Mouse (Mus musculus): ENCODE measurements around the gene Gap43. TPM values are rescaled to one million over a fixed set of nuclear protein-coding genes. Genes with fewer than 3 reads are reported as not detected.

The Gap43 gene
- polyA plus RNA-seq, 1 experiment from 2014 or later, result 4.0 TPM

DNA sequence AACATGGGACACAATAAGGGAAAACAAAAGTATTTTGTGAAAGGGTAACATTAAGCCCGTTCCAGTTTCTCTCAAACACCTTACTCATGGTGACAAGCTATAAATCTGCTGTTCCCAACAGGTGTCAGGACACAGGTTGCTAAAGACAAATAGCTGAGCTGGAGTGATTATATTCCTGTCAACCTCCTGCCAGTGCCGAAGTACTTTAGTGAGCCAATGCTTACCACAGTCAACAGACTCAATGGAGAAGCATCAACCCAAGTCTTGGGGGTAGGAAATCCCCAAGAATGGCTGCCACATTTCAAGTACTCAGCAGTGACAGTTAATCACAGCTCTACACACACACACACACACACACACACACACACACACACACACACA, 70.9 kb downstream of the Gap43 start:
- H3K27ac ChIP-seq, result no peak overlapping the region
- H3K9ac ChIP-seq (ENCODE audit: low read depth, low read length), result no peak overlapping the region
- no peaks in the 10 kb centered on the region for H3K9me3 ChIP-seq (replicated peaks; ENCODE audit: low read length)
- no peaks in the 10 kb centered on the region for H3K4me1 ChIP-seq (replicated peaks; ENCODE audit: insufficient read depth, low read length)
- H3K4me3 ChIP-seq (replicated peaks; ENCODE audit: low read depth, low read length), result no peak overlapping the region
- ATAC-seq (replicated peaks; ENCODE audit: low FRiP score, low read depth) (no peak), DNase-seq (ENCODE audit: low spot score) (no peak)
- H3K27me3 ChIP-seq (ENCODE audit: insufficient read depth, low read length), result no peaks in the 10 kb centered on the region
- H3K36me3 ChIP-seq (ENCODE audit: insufficient read depth, low read length), result no peaks in the 10 kb centered on the region
- TF ChIP-seq CTCF (IDR thresholded peaks at IDR 0.05; ENCODE audit: low read depth), result no peak
- WGBS, result 34% methylated on average over 2 of the region's 2 CpGs
- H3K4me2 ChIP-seq (ENCODE audit: low read length), result no peak overlapping the region

- TF ChIP-seq CTCF (IDR thresholded peaks at IDR 0.05; ENCODE audit: low read depth), result no peak
- Histone ChIP-seq H3K27ac (no peak overlapping the region), H3K27me3 (ENCODE audit: insufficient read depth, low read length) (no peaks in the 10 kb centered on the region), H3K9ac (ENCODE audit: low read depth, low read length) (no peak overlapping the region), H3K4me2 (ENCODE audit: low read length) (no peak overlapping the region), H3K9me3 (replicated peaks; ENCODE audit: low read length) (no peaks in the 10 kb centered on the region), H3K4me1 (replicated peaks; ENCODE audit: insufficient read depth, low read length) (no peaks in the 10 kb centered on the region), H3K4me3 (replicated peaks; ENCODE audit: low read depth, low read length) (no peak overlapping the region), H3K36me3 (ENCODE audit: insufficient read depth, low read length) (no peaks in the 10 kb centered on the region)
- DNase-seq (ENCODE audit: low spot score) (peak; percentile 38), ATAC-seq (replicated peaks; ENCODE audit: low FRiP score, low read depth) (no peak)
- 43% methylated on average over 2 of the region's 2 CpGs for WGBS
These were observed 71.4 kb downstream of the Gap43 start for GRCm38 (mm10) chr16:42268843-42269586.

GRCm38 (mm10) chr16:42265185-42265584, 75.3 kb downstream of the Gap43 start:
- Histone ChIP-seq H3K4me2 (ENCODE audit: low read length) (no peak overlapping the region), H3K36me3 (ENCODE audit: insufficient read depth, low read length) (no peaks in the 10 kb centered on the region), H3K27me3 (ENCODE audit: insufficient read depth, low read length) (no peaks in the 10 kb centered on the region), H3K4me1 (replicated peaks; ENCODE audit: insufficient read depth, low read length) (no peaks in the 10 kb centered on the region), H3K9me3 (replicated peaks; ENCODE audit: low read length) (no peaks in the 10 kb centered on the region), H3K9ac (ENCODE audit: low read depth, low read length) (no peak overlapping the region), H3K27ac (no peak overlapping the region), H3K4me3 (replicated peaks; ENCODE audit: low read depth, low read length) (no peak overlapping the region)
- WGBS, result 81% methylated on average over 3 of the region's 3 CpGs
- no peak for DNase-seq (ENCODE audit: low spot score)
- no peak for ATAC-seq (replicated peaks; ENCODE audit: low FRiP score, low read depth)
- no peak for TF ChIP-seq CTCF (IDR thresholded peaks at IDR 0.05; ENCODE audit: low read depth)

GRCm38 (mm10) chr16:42262935-42263542, 77.4 kb downstream of the Gap43 start:
- no peak overlapping the region for H3K9ac ChIP-seq (ENCODE audit: low read depth, low read length)
- no peaks in the 10 kb centered on the region for H3K36me3 ChIP-seq (ENCODE audit: insufficient read depth, low read length)
- no peaks in the 10 kb centered on the region for H3K4me1 ChIP-seq (replicated peaks; ENCODE audit: insufficient read depth, low read length)
- no peak overlapping the region for H3K4me2 ChIP-seq (ENCODE audit: low read length)
- TF ChIP-seq CTCF (IDR thresholded peaks at IDR 0.05; ENCODE audit: low read depth), result no peak
- no peaks in the 10 kb centered on the region for H3K27me3 ChIP-seq (ENCODE audit: insufficient read depth, low read length)
- H3K9me3 ChIP-seq (replicated peaks; ENCODE audit: low read length), result no peaks in the 10 kb centered on the region
- H3K4me3 ChIP-seq (replicated peaks; ENCODE audit: low read depth, low read length), result no peak overlapping the region
- DNase-seq (ENCODE audit: low spot score) (no peak), ATAC-seq (replicated peaks; ENCODE audit: low FRiP score, low read depth) (no peak)
- 95% methylated on average over 5 of the region's 5 CpGs for WGBS
- H3K27ac ChIP-seq, result no peak overlapping the region

- H3K4me2 ChIP-seq (ENCODE audit: low read length), result no peak overlapping the region
- H3K36me3 ChIP-seq (ENCODE audit: insufficient read depth, low read length), result no peaks in the 10 kb centered on the region
- TF ChIP-seq CTCF (IDR thresholded peaks at IDR 0.05; ENCODE audit: low read depth), result no peak
- ATAC-seq (replicated peaks; ENCODE audit: low FRiP score, low read depth) (no peak), DNase-seq (ENCODE audit: low spot score) (no peak)
- WGBS, result 91% methylated on average over 11 of the region's 11 CpGs
- H3K27ac ChIP-seq, result no peak overlapping the region
- no peaks in the 10 kb centered on the region for H3K27me3 ChIP-seq (ENCODE audit: insufficient read depth, low read length)
- no peaks in the 10 kb centered on the region for H3K9me3 ChIP-seq (replicated peaks; ENCODE audit: low read length)
- H3K9ac ChIP-seq (ENCODE audit: low read depth, low read length), result no peak overlapping the region
- H3K4me1 ChIP-seq (replicated peaks; ENCODE audit: insufficient read depth, low read length), result no peaks in the 10 kb centered on the region
- H3K4me3 ChIP-seq (replicated peaks; ENCODE audit: low read depth, low read length), result no peak overlapping the region
These were observed 84.8 kb downstream of the Gap43 start for GRCm38 (mm10) chr16:42255693-42256092.

DNA sequence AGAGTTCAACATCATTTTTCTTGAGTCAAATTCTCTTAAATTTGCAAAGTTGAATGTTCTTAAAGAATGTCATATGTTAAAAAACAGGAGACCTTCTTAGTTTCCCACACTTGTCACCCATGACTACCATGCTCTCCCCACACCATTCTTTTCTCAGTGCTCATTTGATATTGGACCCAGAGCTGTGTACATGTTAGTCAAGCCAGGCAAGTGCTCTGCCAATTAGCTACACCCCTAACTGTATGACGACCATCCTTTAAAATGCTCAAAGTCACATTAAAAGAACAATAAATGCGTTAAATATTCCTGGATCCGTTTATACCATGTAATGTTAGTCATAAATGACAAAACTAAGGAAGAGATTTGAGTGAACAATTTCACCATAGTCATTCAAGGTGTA, 85.2 kb downstream of the Gap43 start:
- no peaks in the 10 kb centered on the region for H3K4me1 ChIP-seq (replicated peaks; ENCODE audit: insufficient read depth, low read length)
- H3K9me3 ChIP-seq (replicated peaks; ENCODE audit: low read length), result no peaks in the 10 kb centered on the region
- ATAC-seq (replicated peaks; ENCODE audit: low FRiP score, low read depth) (no peak), DNase-seq (ENCODE audit: low spot score) (no peak)
- no peak overlapping the region for H3K4me2 ChIP-seq (ENCODE audit: low read length)
- WGBS, result 82% methylated on average over 3 of the region's 3 CpGs
- no peak overlapping the region for H3K4me3 ChIP-seq (replicated peaks; ENCODE audit: low read depth, low read length)
- H3K36me3 ChIP-seq (ENCODE audit: insufficient read depth, low read length), result no peaks in the 10 kb centered on the region
- no peak overlapping the region for H3K9ac ChIP-seq (ENCODE audit: low read depth, low read length)
- H3K27me3 ChIP-seq (ENCODE audit: insufficient read depth, low read length), result no peaks in the 10 kb centered on the region
- no peak overlapping the region for H3K27ac ChIP-seq
- no peak for TF ChIP-seq CTCF (IDR thresholded peaks at IDR 0.05; ENCODE audit: low read depth)

Data from kidney, postnatal 0 days (tissue).